In genomic region chr1:157449981-157450636, GRCm38 (mm10) we compare ENCODE assay signal across 8 mouse cellular contexts. TPM values are rescaled to one million over a fixed set of nuclear protein-coding genes. Genes with fewer than 3 reads are reported as not detected.
DNase-seq lines count a peak whose midpoint lies in the region; ATAC-seq and TF ChIP-seq lines count a peak whose summit lies in the region.

No protein-coding gene starts in this region.

- no peaks in the 10 kb centered on the region for H3K9me3 ChIP-seq in forebrain, embryonic 10.5 days
- H3K9me3 ChIP-seq in limb, embryonic 12.5 days, result no peaks in the 10 kb centered on the region
- H3K9me3 ChIP-seq in midbrain, embryonic 13.5 days, result no peaks in the 10 kb centered on the region

- peak overlapping the region; percentile 53 for H3K4me2 ChIP-seq in limb, embryonic 12.5 days
- peak overlapping the region; percentile 47 for H3K4me2 ChIP-seq in midbrain, embryonic 13.5 days (replicated peaks)

- H3K27me3 ChIP-seq in forebrain, embryonic 10.5 days (ENCODE audit: poor library complexity, severe bottlenecking), result peaks cover 72% of the 10 kb centered on the region
- H3K27me3 ChIP-seq in limb, embryonic 12.5 days, result peaks cover 30% of the 10 kb centered on the region
- H3K27me3 ChIP-seq in midbrain, embryonic 13.5 days, result peaks cover 13% of the 10 kb centered on the region

- intact Hi-C loops in left cerebral cortex, adult 2 months (cut with DNase I), result loop anchor here (5.0 to 10.0 kb wide), 2 partner anchors 153 to 365 kb away; no protein-coding TSS in a partner anchor

- peak; percentile 50 to 51 for ATAC-seq in hematopoietic stem cell, adult 5-6 weeks (replicated peaks in 1 of 2; ENCODE audit: insufficient read depth in 1 of 2, low FRiP score in 2 of 2, low TSS enrichment in 1 of 2, low read depth in 1 of 2, poor library complexity in 2 of 2, severe bottlenecking in 2 of 2)
- no peak for ATAC-seq in limb, embryonic 12.5 days (ENCODE audit: insufficient number of reproducible peaks, insufficient read depth, low FRiP score, low TSS enrichment, low read depth)
- ATAC-seq in midbrain, embryonic 13.5 days, result peak; percentile 26; the same call in 1 of the 2 replicates

- no peak overlapping the region for H3K9ac ChIP-seq in limb, embryonic 12.5 days (replicated peaks)
- H3K9ac ChIP-seq in midbrain, embryonic 13.5 days (replicated peaks), result peak overlapping the region; percentile 39; the same call in 1 of the 2 replicates

- no peak for TF ChIP-seq CTCF in left cerebral cortex, adult 2 months (IDR thresholded peaks at IDR 0.05)

- peak overlapping the region; percentile 72 for H3K27ac ChIP-seq in forebrain, embryonic 10.5 days
- no peak overlapping the region for H3K27ac ChIP-seq in limb, embryonic 12.5 days
- 0 out of 2 replicates have a peak overlapping the region, but pooled peaks have one; percentile 11 for H3K27ac ChIP-seq in midbrain, embryonic 13.5 days
- H3K27ac ChIP-seq in left cerebral cortex, adult 2 months, result no peak overlapping the region

- H3K4me1 ChIP-seq in forebrain, embryonic 10.5 days, result peaks cover 71% of the 10 kb centered on the region
- peaks cover 26% of the 10 kb centered on the region for H3K4me1 ChIP-seq in limb, embryonic 12.5 days (replicated peaks)
- peaks cover 48% of the 10 kb centered on the region for H3K4me1 ChIP-seq in midbrain, embryonic 13.5 days (replicated peaks)

- 2% methylated on average over 21 of the region's 21 CpGs for WGBS in forebrain, embryonic 10.5 days
- WGBS in limb, embryonic 12.5 days, result 4% methylated on average over 21 of the region's 21 CpGs
- 3% methylated on average over 21 of the region's 21 CpGs for WGBS in midbrain, embryonic 13.5 days

- peak; percentile 37 for DNase-seq in R1 (ENCODE audit: low read depth, low spot score)
- peak; percentile 44 for DNase-seq in forebrain, embryonic 10.5 days (ENCODE audit: extremely low spot score, low spot score)
- no peak for DNase-seq in cerebellum, adult 9-11 months
- DNase-seq in T-cell, adult 2 months (ENCODE audit: low spot score), result no peak
- no peak for DNase-seq in left cerebral cortex, adult 2 months (ENCODE audit: extremely low spot score in 1 of 2, low spot score in 2 of 2)

- H3K36me3 ChIP-seq in forebrain, embryonic 10.5 days (replicated peaks), result no peaks in the 10 kb centered on the region
- no peaks in the 10 kb centered on the region for H3K36me3 ChIP-seq in limb, embryonic 12.5 days
- H3K36me3 ChIP-seq in midbrain, embryonic 13.5 days, result no peaks in the 10 kb centered on the region

- H3K4me3 ChIP-seq in forebrain, embryonic 10.5 days, result peak overlapping the region; percentile 39
- H3K4me3 ChIP-seq in limb, embryonic 12.5 days (replicated peaks), result peak overlapping the region; percentile 18
- peak overlapping the region; percentile 24 for H3K4me3 ChIP-seq in midbrain, embryonic 13.5 days (replicated peaks)
- H3K4me3 ChIP-seq in left cerebral cortex, adult 2 months, result no peak overlapping the region

RNA-seq across cellular contexts. Expression of gene Cryzl2, which starts 8.3 kb away (rescaled TPM):
- polyA plus RNA-seq in forebrain, embryonic 10.5 days (2016; fragmentation: Nextera tagmentation; extraction: Ambion mirVana), result 5.5 and 6.7 TPM in 2 replicates
- total RNA-seq in hematopoietic stem cell, adult 5-6 weeks (2017), result 25.6 and 35.2 TPM in 2 replicates
- 7.9 and 8.2 TPM in 2 replicates for polyA plus RNA-seq in limb, embryonic 12.5 days (2016; fragmentation: Nextera tagmentation; extraction: Ambion mirVana)
- 6.0 and 7.4 TPM in 2 replicates for polyA plus RNA-seq in midbrain, embryonic 13.5 days (2015; fragmentation: Nextera tagmentation; extraction: Ambion mirVana)
- total RNA-seq in left cerebral cortex, adult 2 months (2021), result 1 to 10 TPM; 3.7 to 5.0 TPM

RNA-seq across cellular contexts. Expression of gene Rasal2, which starts 37.7 kb away (rescaled TPM):
- polyA plus RNA-seq in forebrain, embryonic 10.5 days (2016; fragmentation: Nextera tagmentation; extraction: Ambion mirVana), result 9.5 and 10.2 TPM in 2 replicates
- total RNA-seq in hematopoietic stem cell, adult 5-6 weeks (2017), result 2.1 and 2.8 TPM in 2 replicates
- polyA plus RNA-seq in limb, embryonic 12.5 days (2016; fragmentation: Nextera tagmentation; extraction: Ambion mirVana), result 10.1 and 11.6 TPM in 2 replicates
- polyA plus RNA-seq in midbrain, embryonic 13.5 days (2015; fragmentation: Nextera tagmentation; extraction: Ambion mirVana), result 49.2 and 50.4 TPM in 2 replicates
- total RNA-seq in left cerebral cortex, adult 2 months (2021), result 10 to 100 TPM; 87.6 to 90.9 TPM

RNA-seq across cellular contexts. Expression of gene Sec16b, which starts 56.4 kb away (rescaled TPM):
- 0.63 and 0.73 TPM in 2 replicates for polyA plus RNA-seq in forebrain, embryonic 10.5 days (2016; fragmentation: Nextera tagmentation; extraction: Ambion mirVana)
- total RNA-seq in hematopoietic stem cell, adult 5-6 weeks (2017), result 1.0 and 1.7 TPM in 2 replicates
- 1.9 and 2.2 TPM in 2 replicates for polyA plus RNA-seq in limb, embryonic 12.5 days (2016; fragmentation: Nextera tagmentation; extraction: Ambion mirVana)
- polyA plus RNA-seq in midbrain, embryonic 13.5 days (2015; fragmentation: Nextera tagmentation; extraction: Ambion mirVana), result 0.26 and 0.32 TPM in 2 replicates
- 1 to 10 TPM; 1.4 TPM for total RNA-seq in left cerebral cortex, adult 2 months (2021)

Comparison
In these comparisons a context has a peak if more than half of its experiments do, and no peak if none do; other contexts are left out.
1. DNase-seq: peak in R1 (single experiment) and forebrain, embryonic 10.5 days (single experiment); none in cerebellum, adult 9-11 months (single experiment), T-cell, adult 2 months (single experiment) and left cerebral cortex, adult 2 months (0 of 2).
2. H3K27ac ChIP-seq: peak in forebrain, embryonic 10.5 days (single experiment) and midbrain, embryonic 13.5 days (single experiment); none in limb, embryonic 12.5 days (single experiment) and left cerebral cortex, adult 2 months (single experiment).